ENCODE assay signal across 8 mouse cellular contexts in genomic region chr2:27515341-27516166, GRCm38 (mm10). TPM values are rescaled to one million over a fixed set of nuclear protein-coding genes. Genes with fewer than 3 reads are reported as not detected.
DNase-seq lines count a peak whose midpoint lies in the region; ATAC-seq and TF ChIP-seq lines count a peak whose summit lies in the region.

No protein-coding gene starts in this region.

- peaks cover 26% of the 10 kb centered on the region for H3K36me3 ChIP-seq in heart, embryonic 13.5 days
- peaks cover 20 to 33% of the 10 kb centered on the region in 2 experiments for H3K36me3 ChIP-seq in CH12.LX (replicated peaks in 1 of 2; ENCODE audit: control insufficient read depth in 1 of 2, insufficient read depth in 1 of 2, low read length in 1 of 2)
- H3K36me3 ChIP-seq in hindbrain, postnatal 0 days (ENCODE audit: insufficient read depth, low read length): peaks cover 10% of the 10 kb centered on the region
- H3K36me3 ChIP-seq in liver, embryonic 13.5 days: peaks cover 27% of the 10 kb centered on the region

- intact Hi-C loops in heart, postnatal 14 days (cut with DNase I): loop anchor here (2.0 to 5.0 kb wide), 3 partner anchors 23 to 228 kb away; no protein-coding TSS in a partner anchor

- WGBS in heart, embryonic 13.5 days: under 1% methylated on average over 39 of the region's 40 CpGs
- under 1% methylated on average over 37 of the region's 40 CpGs for WGBS in hindbrain, postnatal 0 days
- WGBS in liver, embryonic 13.5 days (ENCODE audit: insufficient replicate concordance): under 1% methylated on average over 39 of the region's 40 CpGs

- peak overlapping the region; percentile 88 for H3K27ac ChIP-seq in heart, embryonic 13.5 days (replicated peaks)
- no peak overlapping the region for H3K27ac ChIP-seq in CH12.LX (ENCODE audit: insufficient read depth, low read depth)
- peak overlapping the region; percentile 86 for H3K27ac ChIP-seq in hindbrain, postnatal 0 days
- H3K27ac ChIP-seq in liver, embryonic 13.5 days: peak overlapping the region; percentile 82

- no peaks in the 10 kb centered on the region for H3K27me3 ChIP-seq in heart, embryonic 13.5 days (replicated peaks)
- no peaks in the 10 kb centered on the region for H3K27me3 ChIP-seq in CH12.LX (replicated peaks)
- no peaks in the 10 kb centered on the region for H3K27me3 ChIP-seq in hindbrain, postnatal 0 days (ENCODE audit: insufficient read depth, low read length)
- H3K27me3 ChIP-seq in liver, embryonic 13.5 days: no peaks in the 10 kb centered on the region

- peak overlapping the region; percentile 79 for H3K4me3 ChIP-seq in heart, embryonic 13.5 days
- H3K4me3 ChIP-seq in CH12.LX (replicated peaks in 1 of 3; ENCODE audit: low read depth in 2 of 3, low read length in 2 of 3, poor library complexity in 1 of 3): peak overlapping the region; percentile 76 to 95 (median 86)
- peak overlapping the region; percentile 84 for H3K4me3 ChIP-seq in hindbrain, postnatal 0 days (ENCODE audit: low read length)
- peak overlapping the region; percentile 93 for H3K4me3 ChIP-seq in liver, embryonic 13.5 days (replicated peaks)

- TF ChIP-seq EP300 in CH12.LX (IDR thresholded peaks at IDR 0.05; ENCODE audit: low read length): no peak

- no peak for TF ChIP-seq RAD21 in CH12.LX (IDR thresholded peaks at IDR 0.05; ENCODE audit: low read depth, low read length)

- no peak for TF ChIP-seq CTCF in CH12.LX (conservative IDR thresholded peaks at IDR 0.05 in 1 of 2, IDR thresholded peaks at IDR 0.05 in 1 of 2; ENCODE audit: low read depth in 2 of 2, low read length in 2 of 2)
- no peak for TF ChIP-seq CTCF in hindbrain, postnatal 0 days (IDR thresholded peaks at IDR 0.05; ENCODE audit: low read depth)

- no peak; the same call in 1 of the 2 replicates for ATAC-seq in heart, embryonic 13.5 days (ENCODE audit: extremely low read depth, insufficient number of reproducible peaks, low FRiP score, low TSS enrichment)
- ATAC-seq in hindbrain, postnatal 0 days: peak; percentile 67
- ATAC-seq in liver, embryonic 13.5 days (ENCODE audit: low read depth): peak; percentile 35

- H3K9me3 ChIP-seq in heart, embryonic 13.5 days: no peaks in the 10 kb centered on the region
- H3K9me3 ChIP-seq in CH12.LX (replicated peaks; ENCODE audit: low read length): peaks cover 4% of the 10 kb centered on the region
- H3K9me3 ChIP-seq in hindbrain, postnatal 0 days (ENCODE audit: low read length): no peaks in the 10 kb centered on the region
- no peaks in the 10 kb centered on the region; the same call in 1 of the 2 replicates for H3K9me3 ChIP-seq in liver, embryonic 13.5 days (replicated peaks)

- H3K4me1 ChIP-seq in heart, embryonic 13.5 days: peaks cover 30% of the 10 kb centered on the region
- peaks cover 16 to 25% of the 10 kb centered on the region in 2 experiments for H3K4me1 ChIP-seq in CH12.LX (ENCODE audit: control insufficient read depth in 1 of 2, insufficient read depth in 2 of 2)
- H3K4me1 ChIP-seq in hindbrain, postnatal 0 days (ENCODE audit: insufficient read depth, low read length): peaks cover 18% of the 10 kb centered on the region
- peaks cover 42% of the 10 kb centered on the region for H3K4me1 ChIP-seq in liver, embryonic 13.5 days (replicated peaks)

- dilution Hi-C loops in CH12.LX (cut with MboI; ENCODE audit: extremely low pct_ligation_motif_present, extremely low pct_unique_long_range_greater_than_20kb, low sequenced_read_pairs): no loop called here

- peak overlapping the region; percentile 94 for H3K9ac ChIP-seq in heart, embryonic 13.5 days
- peak overlapping the region; percentile 57 for H3K9ac ChIP-seq in CH12.LX (ENCODE audit: insufficient read depth, low read depth)
- H3K9ac ChIP-seq in hindbrain, postnatal 0 days (replicated peaks; ENCODE audit: low read length): peak overlapping the region; percentile 87
- peak overlapping the region; percentile 96 for H3K9ac ChIP-seq in liver, embryonic 13.5 days

- in situ Hi-C loops in CH12.LX (cut with MboI; ENCODE audit: low pct_ligation_motif_present, low pct_unique_long_range_greater_than_20kb, low sequenced_read_pairs): no loop called here

- peaks cover 27% of the 10 kb centered on the region for H3K79me2 ChIP-seq in CH12.LX (replicated peaks; ENCODE audit: control insufficient read depth, extremely low read depth, insufficient read depth, poor library complexity, severe bottlenecking)

- no peak for DNase-seq in heart, postnatal 14 days
- peak; percentile 12 for DNase-seq in CH12.LX (ENCODE audit: extremely low read depth)
- peak; percentile 19 for DNase-seq in embryo, embryonic 11 days
- no peak for DNase-seq in hindbrain, postnatal 0 days (ENCODE audit: low spot score)
- no peak for DNase-seq in liver, embryonic 13.5 days
- DNase-seq in testis, postnatal 14 days (ENCODE audit: low spot score): peak; percentile 45
- DNase-seq in spleen, adult 18-20 months: no peak

- peak overlapping the region; percentile 97 for H3K4me2 ChIP-seq in heart, embryonic 13.5 days
- peak overlapping the region; percentile 72 for H3K4me2 ChIP-seq in CH12.LX (ENCODE audit: insufficient read depth, low read depth, poor library complexity, severe bottlenecking)
- H3K4me2 ChIP-seq in hindbrain, postnatal 0 days (ENCODE audit: low read depth, low read length): peak overlapping the region; percentile 70
- peak overlapping the region; percentile 97 for H3K4me2 ChIP-seq in liver, embryonic 13.5 days

- TF ChIP-seq POLR2A in CH12.LX (IDR thresholded peaks at IDR 0.05; ENCODE audit: low read depth, low read length): no peak

TF ChIP-seq in CH12.LX, 34 proteins besides CTCF, POLR2A, EP300 and RAD21:
- TF ChIP-seq BHLHE40 (IDR thresholded peaks at IDR 0.05; ENCODE audit: low read depth, low read length) (no peak; the same call in 1 of the 2 replicates), CHD2 (IDR thresholded peaks at IDR 0.05; ENCODE audit: low read length) (no peak), RCOR1 (conservative IDR thresholded peaks at IDR 0.05; ENCODE audit: low read depth, low read length) (no peak), NELFE (IDR thresholded peaks at IDR 0.05; ENCODE audit: low read depth, low read length) (no peak), IRF4 (IDR thresholded peaks at IDR 0.05; ENCODE audit: low read depth, low read length) (no peak), ZNF384 (IDR thresholded peaks at IDR 0.05; ENCODE audit: low read depth, low read length) (no peak), CHD1 (IDR thresholded peaks at IDR 0.05; ENCODE audit: low read depth, low read length) (no peak), POLR2AphosphoS2 (IDR thresholded peaks at IDR 0.05; ENCODE audit: low read depth, low read length) (no peak), E2F4 (IDR thresholded peaks at IDR 0.05; ENCODE audit: insufficient replicate concordance, low read depth, low read length) (no peak), MEF2A (IDR thresholded peaks at IDR 0.05; ENCODE audit: borderline replicate concordance, low read depth, low read length) (no peak), JUND (conservative IDR thresholded peaks at IDR 0.05; ENCODE audit: low read depth, low read length) (no peak)

RNA-seq across cellular contexts. Expression of gene Wdr5, which starts 0.6 kb away (rescaled TPM):
- 29.3 and 30.3 TPM in 2 replicates for polyA plus RNA-seq in heart, embryonic 13.5 days (2015; fragmentation: Nextera tagmentation; extraction: Ambion mirVana)
- 10 to 100 TPM; 21.4 to 25.3 TPM for total RNA-seq in heart, postnatal 14 days (2021)
- 33.9 and 37.2 TPM in 2 replicates for total RNA-seq in CH12.LX (2012; rRNA removed)
- 55.5 and 56.0 TPM in 2 replicates for total RNA-seq in CH12.LX (2014; rRNA removed)
- polyA plus RNA-seq in CH12.LX (2012; ENCODE audit: insufficient read length, low read depth): 54.8 and 54.9 TPM in 2 replicates
- 46.1 and 51.9 TPM in 2 replicates for total RNA-seq in hindbrain, postnatal 0 days (2014; rRNA removed)
- polyA plus RNA-seq in hindbrain, postnatal 0 days (2015; fragmentation: Nextera tagmentation; extraction: Ambion mirVana): 34.5 and 35.1 TPM in 2 replicates
- polyA plus RNA-seq in liver, embryonic 13.5 days (2015; fragmentation: Nextera tagmentation; extraction: Ambion mirVana): 32.1 and 35.9 TPM in 2 replicates

RNA-seq across cellular contexts. Expression of gene Brd3, which starts 8.1 kb away (rescaled TPM):
- polyA plus RNA-seq in heart, embryonic 13.5 days (2015; fragmentation: Nextera tagmentation; extraction: Ambion mirVana): 68.7 and 72.2 TPM in 2 replicates
- 10 to 100 TPM; 39.6 to 41.3 TPM for total RNA-seq in heart, postnatal 14 days (2021)
- 5.2 and 6.6 TPM in 2 replicates for total RNA-seq in CH12.LX (2012; rRNA removed)
- total RNA-seq in CH12.LX (2014; rRNA removed): 2.5 TPM in 2 replicates
- polyA plus RNA-seq in CH12.LX (2012; ENCODE audit: insufficient read length, low read depth): 15.6 and 17.1 TPM in 2 replicates
- total RNA-seq in hindbrain, postnatal 0 days (2014; rRNA removed): 33.7 TPM in 2 replicates
- polyA plus RNA-seq in hindbrain, postnatal 0 days (2015; fragmentation: Nextera tagmentation; extraction: Ambion mirVana): 84.0 and 95.5 TPM in 2 replicates
- polyA plus RNA-seq in liver, embryonic 13.5 days (2015; fragmentation: Nextera tagmentation; extraction: Ambion mirVana): 25.0 and 37.2 TPM in 2 replicates

Comparison
In these comparisons a context has a peak if more than half of its experiments do, and no peak if none do; other contexts are left out.
1. DNase-seq: peak in CH12.LX (single experiment), embryo, embryonic 11 days (single experiment) and testis, postnatal 14 days (single experiment); none in heart, postnatal 14 days (0 of 2), hindbrain, postnatal 0 days (single experiment), liver, embryonic 13.5 days (single experiment) and spleen, adult 18-20 months (0 of 2).
2. Peak in every context shown above with its lines, with median percentiles within 50 percentile points of each other: H3K4me2 ChIP-seq, H3K4me3 ChIP-seq and H3K9ac ChIP-seq.